Mouse (Mus musculus): ENCODE data around the gene Trim26.
A peak's percentile ranks its signal among the peaks of the same experiment; 100 is the strongest.
"Not testable (repeated sequence)": the region's sequence is repeated elsewhere in the genome, so short reads cannot be mapped to it uniquely, and the experiment has no call there.

Trim26 gene

DNA sequence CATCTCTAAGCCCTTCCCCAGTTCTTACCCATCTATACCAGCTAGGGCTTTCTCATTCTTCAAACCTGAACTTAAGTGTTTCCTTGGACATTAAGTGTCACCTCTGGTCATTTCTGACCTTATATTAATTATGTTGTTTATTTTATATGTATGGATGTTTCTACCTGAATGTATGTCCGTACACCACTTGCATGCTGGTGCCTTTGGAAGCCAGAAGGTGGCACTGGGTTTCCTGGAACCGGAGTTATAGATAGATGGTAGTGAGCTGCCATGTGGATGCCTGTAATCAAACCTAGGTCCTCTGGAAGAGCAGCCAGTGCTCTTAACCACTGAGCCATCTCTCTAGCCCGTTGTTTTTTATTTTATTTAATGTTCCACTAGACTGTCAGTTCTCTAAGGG lies 18.6 kb downstream of the Trim26 start:
- no peak for DNase-seq

DNA sequence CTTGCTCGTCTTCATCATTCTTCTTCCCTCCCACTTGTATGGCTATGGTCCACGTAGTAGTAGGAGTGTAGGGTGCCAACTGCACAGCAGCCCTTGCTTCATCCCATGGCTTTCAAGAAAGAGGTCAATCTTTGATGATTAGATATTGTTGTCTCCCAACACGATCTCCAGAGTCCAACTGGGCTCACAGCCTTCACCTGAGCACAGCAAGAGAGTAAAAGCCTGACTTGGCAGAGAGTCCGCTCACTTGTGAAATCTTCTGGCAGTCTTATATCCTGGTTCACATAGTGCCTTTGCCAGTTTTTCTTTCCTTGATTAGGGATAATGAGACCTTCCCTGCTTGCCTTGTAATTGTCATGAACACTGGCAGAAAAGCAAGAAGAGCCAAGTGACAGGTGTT lies 19.3 kb downstream of the Trim26 start:
- DNase-seq = no peak

- no peak for DNase-seq
These were observed 21.2 kb downstream of the Trim26 start for GRCm38 (mm10) chr17:36858181-36858580.

DNA sequence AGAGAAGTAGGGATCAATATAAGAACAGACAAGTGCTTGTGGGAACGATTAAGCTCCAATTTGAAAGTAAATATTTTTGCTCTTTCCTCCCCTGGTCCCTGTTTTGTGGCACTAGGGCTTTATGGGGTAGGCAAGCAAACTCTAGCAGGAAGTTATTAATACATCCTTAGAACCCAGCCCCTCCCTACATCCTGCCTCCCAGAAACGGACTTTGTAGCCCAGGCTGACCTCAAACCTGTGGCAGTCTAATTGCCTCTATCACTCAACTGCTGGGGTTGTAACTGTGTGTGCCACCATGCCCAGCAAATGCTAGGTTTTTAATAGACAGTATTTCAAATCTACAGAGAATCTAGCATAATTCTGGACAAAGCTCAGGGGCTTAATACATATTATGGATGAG lies 24.7 kb downstream of the Trim26 start:
- DNase-seq = no peak

DNA sequence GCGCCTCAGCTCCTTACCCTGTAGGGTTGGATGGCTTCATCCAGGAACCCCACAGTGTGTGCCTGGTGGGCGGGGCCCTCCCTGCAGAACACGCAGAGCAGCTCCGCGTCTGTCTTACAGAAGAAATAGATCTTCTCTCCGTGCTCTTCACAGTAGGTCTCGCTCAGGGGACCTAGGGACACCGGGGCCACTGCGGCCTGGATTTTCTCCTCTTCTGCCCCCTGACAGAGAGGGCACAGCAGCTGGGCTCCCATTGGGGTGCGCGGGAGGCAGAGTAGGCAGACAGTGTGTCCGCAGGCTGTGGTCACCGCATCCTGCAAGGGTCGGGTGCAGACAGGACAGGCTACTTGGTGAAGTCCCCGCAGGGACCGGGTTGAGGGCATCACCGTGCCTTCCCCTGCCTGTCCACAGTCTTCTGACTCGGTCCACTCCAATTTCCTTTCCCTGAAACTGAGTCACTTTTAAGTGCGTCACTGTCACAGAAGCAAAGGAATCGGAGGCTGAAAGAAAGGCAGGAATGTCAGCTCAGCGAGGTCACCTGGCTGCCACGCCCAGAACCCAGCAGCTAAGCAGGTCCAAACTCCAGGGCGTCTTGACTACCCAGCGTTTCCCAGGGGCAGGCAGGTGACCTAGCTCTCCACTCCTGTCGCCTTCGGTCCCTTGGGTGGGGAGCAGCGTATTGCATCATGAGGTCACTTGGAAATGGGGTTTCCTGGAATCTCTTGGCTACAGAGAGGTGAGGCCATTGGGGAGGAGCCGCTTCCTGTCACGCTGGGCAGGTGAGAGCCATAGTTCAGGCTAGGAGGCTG lies 30.0 kb downstream of the Trim26 start, which contains the start of gene Trim15:
Trim15 (minus strand) TSS at position 492 of the 809 bp plus-strand sequence.
- peak; percentile 36 to 39 for DNase-seq

DNA sequence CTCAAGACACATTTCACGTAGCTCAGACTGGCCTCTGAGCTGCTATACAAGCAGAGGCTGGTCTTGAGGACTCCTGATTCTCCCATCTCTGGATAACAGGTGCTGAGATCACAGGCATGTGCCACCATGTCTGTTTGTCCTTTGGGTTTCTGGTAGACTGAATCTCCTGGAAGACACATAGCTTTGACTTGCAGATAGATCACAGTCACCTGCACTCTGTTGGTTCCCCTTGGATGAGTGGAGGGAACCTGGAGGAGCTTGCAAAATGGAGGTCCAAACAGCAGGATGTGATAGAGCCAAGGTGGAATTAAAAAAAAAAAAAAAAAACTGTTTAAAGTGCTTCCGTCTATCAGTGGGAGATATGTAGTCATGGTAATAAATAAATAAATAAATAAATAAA lies 31.9 kb downstream of the Trim26 start:
- DNase-seq = no peak

GRCm38 (mm10) chr17:36869284-36869954 lies 32.5 kb downstream of the Trim26 start, which contains the start of gene Trim10:
Gene Trim10 (plus strand): TSS chr17:36869574.
- DNase-seq = no peak

GRCm38 (mm10) chr17:36869955-36870810 lies 33.2 kb downstream of the Trim26 start:
- no peak for DNase-seq

DNA sequence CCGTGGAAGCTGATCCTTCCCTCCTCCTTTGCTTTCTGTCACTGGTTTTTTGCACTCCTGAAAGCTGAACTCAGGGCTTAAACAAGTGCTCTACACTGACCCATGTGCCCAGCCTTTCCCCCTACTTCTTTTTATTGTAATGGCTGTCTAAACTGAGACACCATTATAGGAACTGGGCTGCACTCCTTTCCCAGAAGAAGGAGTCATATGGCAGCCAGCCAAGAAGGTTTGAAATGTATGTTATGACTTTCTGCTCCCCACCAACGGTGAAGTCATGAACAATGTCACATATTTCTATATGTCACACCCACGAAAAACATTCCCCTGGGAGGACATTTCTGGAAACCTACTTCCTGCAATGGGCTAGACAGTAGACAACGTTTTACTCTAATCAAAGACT lies 37.7 kb downstream of the Trim26 start:
- DNase-seq = no peak

- no peak for DNase-seq
These were observed 46.4 kb downstream of the Trim26 start for GRCm38 (mm10) chr17:36883350-36883749.

- DNase-seq = no peak
These were observed 48.3 kb downstream of the Trim26 start for GRCm38 (mm10) chr17:36885132-36885790.

DNA sequence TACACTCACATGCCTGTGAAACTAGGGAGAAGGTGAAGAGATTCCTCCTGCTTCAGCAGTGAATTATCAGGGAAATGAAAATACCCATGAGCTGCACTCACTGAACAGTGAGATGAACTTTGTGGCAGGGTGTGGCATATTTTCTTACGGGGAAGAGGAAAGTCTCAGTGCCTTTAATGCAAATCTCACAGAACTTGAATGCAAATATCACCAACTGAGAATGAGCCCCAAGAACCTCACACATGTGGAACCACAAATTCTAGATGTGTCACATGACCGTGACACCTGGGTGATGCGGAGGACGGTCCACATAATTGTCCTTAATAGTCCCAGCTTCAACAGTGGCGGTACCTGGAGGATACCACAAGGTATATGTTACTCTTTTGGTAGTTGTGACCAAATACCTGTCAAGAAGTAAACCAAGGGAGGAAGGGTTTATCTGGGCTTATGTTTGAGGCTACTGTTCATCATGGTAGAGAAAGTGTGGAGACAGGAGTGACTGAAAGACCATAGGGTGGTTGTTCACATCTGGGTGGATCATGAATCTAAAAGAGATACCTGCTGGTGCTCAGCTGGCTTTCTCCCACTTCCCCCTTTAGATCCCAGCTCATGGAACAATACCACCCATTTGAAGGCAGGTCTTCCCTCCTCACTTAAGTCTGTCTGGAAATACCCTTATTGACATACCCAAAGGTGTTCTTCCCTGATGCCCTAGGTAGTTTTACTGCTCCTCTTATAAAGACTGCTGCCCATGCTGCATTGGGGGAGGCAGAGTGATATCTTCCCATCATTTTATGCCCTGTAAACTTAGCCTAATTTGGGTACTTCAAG lies 53.4 kb downstream of the Trim26 start, which contains the start of gene Trim40:
Trim40 (minus strand) TSS at position 51 of the 831 bp plus-strand sequence.
- no peak for DNase-seq

DNA sequence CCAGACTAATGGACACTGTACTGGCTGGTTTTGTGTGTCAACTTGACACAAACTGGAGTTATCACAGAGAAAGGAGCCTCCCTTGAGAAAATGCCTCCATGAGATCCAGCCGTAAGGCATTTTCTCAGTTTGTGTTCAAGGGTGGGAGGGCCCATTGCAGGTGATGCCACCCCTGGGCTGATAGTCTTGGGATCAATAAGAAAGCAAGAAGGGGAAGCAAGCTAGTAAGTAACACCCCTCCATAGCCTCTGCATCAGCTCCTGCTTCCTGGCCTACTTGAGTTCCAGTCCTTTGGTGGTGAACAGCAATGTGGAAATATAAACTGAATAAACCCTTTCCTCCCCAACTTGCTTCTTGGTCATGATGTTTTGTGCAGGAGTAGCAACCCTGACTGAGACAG lies 54.6 kb downstream of the Trim26 start:
- DNase-seq = not testable (repeated sequence)

- DNase-seq = peak; percentile 12 to 33
These were observed 55.4 kb downstream of the Trim26 start for GRCm38 (mm10) chr17:36892362-36892761.

DNA sequence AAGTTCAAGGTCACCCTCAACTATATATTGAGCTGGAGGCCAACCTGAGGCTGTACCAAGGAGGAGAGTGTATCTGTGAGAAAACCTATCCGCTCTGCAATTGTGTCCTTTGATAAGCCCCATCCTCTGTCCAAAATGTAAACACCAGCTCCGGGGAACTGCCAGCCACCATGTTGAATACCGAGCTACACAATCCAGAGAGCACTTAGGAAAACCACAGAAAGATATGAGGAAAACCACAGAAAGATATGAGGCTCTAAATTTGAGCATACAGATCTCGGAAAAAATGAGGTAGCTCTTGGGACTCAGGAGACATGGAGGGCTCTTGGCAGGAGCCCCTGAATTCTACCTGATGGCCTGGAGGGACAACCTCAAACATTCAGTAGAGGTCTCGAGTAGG lies 56.5 kb downstream of the Trim26 start:
- no peak for DNase-seq

- peak; percentile 8 to 49 for DNase-seq
These were observed 59.6 kb downstream of the Trim26 start for GRCm38 (mm10) chr17:36896583-36896982.

GRCm38 (mm10) chr17:36897065-36897464 lies 60.1 kb downstream of the Trim26 start:
- no peak for DNase-seq

- no peak for DNase-seq
These were observed 60.7 kb downstream of the Trim26 start, which contains the start of gene Trim31 for GRCm38 (mm10) chr17:36897552-36898205. Gene Trim31 (plus strand): TSS chr17:36898118.

DNA sequence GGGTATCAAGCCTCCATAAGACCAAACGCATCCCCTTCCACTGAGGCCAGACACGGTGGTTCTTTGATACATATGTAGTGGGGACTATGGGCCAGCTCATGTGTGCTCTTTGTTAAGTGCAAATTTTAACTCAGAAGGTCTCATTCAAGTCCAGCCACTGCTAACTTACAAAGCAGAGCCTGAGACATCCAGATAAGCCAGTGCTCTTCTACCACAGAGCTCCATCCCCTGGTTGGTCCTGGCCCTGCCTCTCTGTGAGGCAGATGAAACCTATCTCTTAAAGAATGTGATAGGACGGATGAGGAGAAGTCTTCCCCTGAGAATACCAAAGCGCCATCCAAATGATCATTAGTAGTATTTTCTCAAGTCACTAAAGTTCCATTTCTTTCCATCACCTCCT lies 62.4 kb downstream of the Trim26 start:
- DNase-seq = no peak

GRCm38 (mm10) chr17:36900001-36900400 lies 63.1 kb downstream of the Trim26 start:
- no peak for DNase-seq

GRCm38 (mm10) chr17:36900691-36901090 lies 63.8 kb downstream of the Trim26 start:
- no peak for DNase-seq
